Mouse (Mus musculus): Measurements from ENCODE around the gene B430305J03Rik.

- TF ChIP-seq GATA1 (IDR thresholded peaks at IDR 0.05; ENCODE audit: borderline replicate concordance, low read length) (no peak), CTCF (IDR thresholded peaks at IDR 0.05; ENCODE audit: low read depth, low read length) (no peak), TAL1 (conservative IDR thresholded peaks at IDR 0.05; ENCODE audit: low read depth, low read length) (no peak), POLR2AphosphoS5 (IDR thresholded peaks at IDR 0.05; ENCODE audit: insufficient replicate concordance, low read depth, low read length) (no peak), GATA2 (IDR thresholded peaks at IDR 0.05; ENCODE audit: borderline replicate concordance, low read depth, low read length) (no peak)
Observed at GRCm38 (mm10) chr3:61358107-61358506, 7.6 kb downstream of the B430305J03Rik start.
